Mouse (Mus musculus) heart, adult 2 months (tissue): Measurements from ENCODE around the gene T.

Experiments
- CTCF ChIP-seq: fragments of 200-600 bp; IDR thresholded peaks from 2 replicates; pipeline ENCODE4 v1.8.1; 2022; ENCODE audit warnings: antibody characterized with exemption, mild to moderate bottlenecking, moderate library complexity
- EP300 ChIP-seq: fragments of 200-500 bp; IDR thresholded peaks from 2 replicates; pipeline ENCODE4 v1.6.1; 2011; ENCODE audit warnings: low read depth, low read length, control low read depth; ENCODE audit not compliant: insufficient read depth
- POLR2A ChIP-seq: fragments of 200-500 bp; IDR thresholded peaks from 2 replicates; pipeline ENCODE4 v1.6.1; 2011; ENCODE audit warnings: mild to moderate bottlenecking, low read depth, low read length, control low read depth; ENCODE audit not compliant: insufficient read depth

DNA sequence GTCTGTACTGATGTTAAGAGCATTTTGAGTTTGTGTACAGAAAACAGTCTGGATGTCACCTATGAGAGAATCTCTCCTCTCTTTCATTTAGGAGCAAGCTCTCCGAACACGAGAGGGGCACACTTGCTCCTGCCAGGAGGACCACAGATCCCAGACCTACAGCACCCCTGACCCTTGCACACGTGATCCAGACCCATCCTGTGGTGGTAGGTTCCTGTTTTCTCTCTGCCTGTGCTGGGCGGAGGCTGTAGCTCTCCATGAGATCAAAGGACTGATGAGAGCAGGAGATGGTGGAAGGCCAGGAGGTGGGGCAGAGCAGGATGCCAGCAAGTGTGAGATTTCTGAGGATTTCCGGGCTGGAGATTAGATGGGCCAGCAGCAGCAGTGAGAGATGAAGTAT is 12.7 kb upstream of the T start:
- TF ChIP-seq CTCF (no peak), POLR2A (no peak), EP300 (no peak)
